Mouse (Mus musculus): ENCODE results near the gene Zglp1. TPM values are rescaled to one million over a fixed set of nuclear protein-coding genes. Genes with fewer than 3 reads are reported as not detected.

The Zglp1 gene
- polyA plus RNA-seq, 2 experiments = 0.21 TPM; not detected in 1

DNA sequence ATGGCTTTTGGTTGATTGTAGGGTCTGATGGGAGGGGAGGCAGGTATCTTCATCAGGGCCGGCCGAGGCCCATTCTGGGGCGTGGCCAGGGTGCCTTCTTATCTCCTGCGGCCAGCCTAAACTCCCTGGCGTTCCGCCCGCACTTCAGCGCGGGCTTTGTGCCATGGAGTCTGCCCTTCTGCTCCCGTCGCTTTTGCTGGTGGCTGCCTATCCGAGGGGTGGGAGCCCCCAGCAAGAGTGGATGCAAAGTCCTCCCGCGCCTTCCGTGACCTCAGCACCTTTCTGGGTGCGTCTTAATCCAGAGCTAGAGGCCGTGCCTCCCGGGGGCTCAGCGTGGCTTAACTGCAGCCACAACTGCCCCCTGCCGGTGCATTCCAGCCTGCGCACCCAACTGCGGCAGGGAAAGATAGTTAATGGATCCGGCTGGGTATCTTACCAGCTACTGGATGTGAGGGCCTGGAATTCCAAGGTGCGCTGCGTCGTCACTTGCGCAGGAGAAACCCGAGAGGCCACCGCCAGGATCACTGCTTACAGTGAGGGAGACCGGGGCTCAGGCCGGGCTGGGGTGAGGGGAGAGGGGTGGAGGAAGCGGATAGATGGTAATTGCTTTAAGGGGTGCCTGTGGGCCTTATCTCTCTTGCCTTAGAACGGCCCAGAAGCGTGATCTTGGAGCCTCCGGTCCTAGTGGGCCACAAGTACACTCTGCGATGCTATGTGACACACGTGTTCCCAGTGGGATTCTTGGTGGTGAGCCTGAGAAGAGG, 37.4 kb downstream of the Zglp1 start, which contains the start of gene Icam4:
TSS of gene Icam4 (plus strand) at position 83 of the 764 bp plus-strand sequence.
- H3K4me1 ChIP-seq (replicated peaks; ENCODE audit: control insufficient read depth in 2 of 2, insufficient read depth in 2 of 2, low read length in 1 of 2) = peaks cover 30 to 32% of the 10 kb centered on the region in 2 experiments
- under 1% methylated on average over 37 of the region's 37 CpGs for WGBS (ENCODE audit: insufficient replicate concordance)
- ATAC-seq (ENCODE audit: insufficient read depth) = peak; percentile 81

DNA sequence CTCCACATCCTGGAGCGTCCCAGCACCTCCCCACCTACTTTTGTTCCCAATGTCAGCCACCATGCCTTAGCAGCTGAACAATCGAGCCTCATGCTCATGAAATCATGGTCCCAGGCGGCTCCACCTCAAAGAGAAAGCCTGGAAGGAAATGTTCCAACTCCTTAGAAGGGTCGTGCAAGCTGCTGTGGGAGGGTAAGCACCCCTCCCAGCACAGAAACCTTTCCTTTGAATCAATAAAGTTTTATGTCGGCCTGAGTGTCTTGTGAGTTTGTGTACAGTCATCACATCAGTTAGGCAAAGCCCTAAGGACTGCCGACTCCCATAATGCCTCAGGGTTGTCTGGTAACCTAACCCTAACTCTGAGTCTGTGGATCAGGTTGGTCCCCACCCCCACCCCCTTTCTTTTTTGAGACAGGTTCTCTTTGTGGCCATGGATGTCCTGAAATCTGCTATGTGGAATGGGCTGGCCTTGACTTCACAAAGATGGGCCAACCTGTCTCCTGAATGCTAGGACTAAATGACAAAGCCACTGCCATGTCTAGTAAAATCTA, 38.3 kb downstream of the Zglp1 start:
- Histone ChIP-seq H3K4me3 (ENCODE audit: insufficient read depth in 1 of 2, low read depth in 2 of 2, low read length in 2 of 2) (peak overlapping the region; percentile 16 to 67; a peak in 3 of 4 replicates), H3K27me3 (ENCODE audit: control insufficient read depth, insufficient read depth, low read length) (peaks cover 17% of the 10 kb centered on the region), H3K36me3 (replicated peaks; ENCODE audit: control insufficient read depth, insufficient read depth, low read depth) (no peaks in the 10 kb centered on the region), H3K9ac (replicated peaks) (peak overlapping the region; percentile 95), H3K27ac (peak overlapping the region; percentile 91), H3K4me1 (replicated peaks; ENCODE audit: control insufficient read depth in 2 of 2, insufficient read depth in 2 of 2, low read length in 1 of 2) (peaks cover 30 to 32% of the 10 kb centered on the region in 2 experiments), H3K9me3 (ENCODE audit: control insufficient read depth, low read length) (no peaks in the 10 kb centered on the region), H3K4me2 (ENCODE audit: low read depth) (peak overlapping the region; percentile 100)
- ATAC-seq (ENCODE audit: insufficient read depth) = no peak
- 44% methylated on average over 6 of the region's 6 CpGs for WGBS (ENCODE audit: insufficient replicate concordance)
- TF ChIP-seq EP300 (IDR thresholded peaks at IDR 0.05; ENCODE audit: low read depth) (no peak), CTCF (IDR thresholded peaks at IDR 0.05; ENCODE audit: low read depth) (no peak)
- DNase-seq (ENCODE audit: low read depth in 3 of 3, low spot score in 3 of 3) = peak in 1 of 3 experiments; percentile 39

More for the DNA sequence above, 37.4 kb downstream of the Zglp1 start, which contains the start of gene Icam4:
- peaks cover 26% of the 10 kb centered on the region for H3K27me3 ChIP-seq (ENCODE audit: control insufficient read depth, insufficient read depth, low read length)
- peak within 1 kb of the TSS; percentile 100 for H3K4me2 ChIP-seq (ENCODE audit: low read depth)
- peak within 1 kb of the TSS; percentile 95 for H3K9ac ChIP-seq (replicated peaks)
- no peaks in the 10 kb centered on the region for H3K9me3 ChIP-seq (ENCODE audit: control insufficient read depth, low read length)
- peak within 1 kb of the TSS; percentile 67 to 87 for H3K4me3 ChIP-seq (ENCODE audit: insufficient read depth in 1 of 2, low read depth in 2 of 2, low read length in 2 of 2)
- peak; percentile 89 for DNase-seq (ENCODE audit: low read depth in 3 of 3, low spot score in 3 of 3)
- TF ChIP-seq EP300 (IDR thresholded peaks at IDR 0.05; ENCODE audit: low read depth) (peak; percentile 88), CTCF (IDR thresholded peaks at IDR 0.05; ENCODE audit: low read depth) (peak; percentile 98)
- no peaks in the 10 kb centered on the region for H3K36me3 ChIP-seq (replicated peaks; ENCODE audit: control insufficient read depth, insufficient read depth, low read depth)
- H3K27ac ChIP-seq = peak within 1 kb of the TSS; percentile 91

DNA sequence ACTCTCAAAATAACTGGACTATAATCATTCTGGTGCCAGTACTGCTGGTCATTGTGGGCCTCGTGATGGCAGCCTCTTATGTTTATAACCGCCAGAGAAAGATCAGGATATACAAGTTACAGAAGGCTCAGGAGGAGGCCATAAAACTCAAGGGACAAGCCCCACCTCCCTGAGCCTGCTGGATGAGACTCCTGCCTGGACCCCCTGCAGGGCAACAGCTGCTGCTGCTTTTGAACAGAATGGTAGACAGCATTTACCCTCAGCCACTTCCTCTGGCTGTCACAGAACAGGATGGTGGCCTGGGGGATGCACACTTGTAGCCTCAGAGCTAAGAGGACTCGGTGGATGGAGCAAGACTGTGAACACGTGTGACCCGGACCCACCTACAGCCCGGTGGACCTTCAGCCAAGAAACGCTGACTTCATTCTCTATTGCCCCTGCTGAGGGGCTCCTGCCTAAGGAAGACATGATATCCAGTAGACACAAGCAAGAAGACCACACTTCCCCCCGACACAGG, 39.1 kb downstream of the Zglp1 start:
- no peak for ATAC-seq (ENCODE audit: insufficient read depth)
- no peak for DNase-seq (ENCODE audit: low read depth in 3 of 3, low spot score in 3 of 3)
- WGBS (ENCODE audit: insufficient replicate concordance) = 72% methylated on average over 8 of the region's 8 CpGs
- H3K9me3 ChIP-seq (ENCODE audit: control insufficient read depth, low read length) = no peaks in the 10 kb centered on the region
- TF ChIP-seq EP300 (IDR thresholded peaks at IDR 0.05; ENCODE audit: low read depth) = no peak
- no peak for TF ChIP-seq CTCF (IDR thresholded peaks at IDR 0.05; ENCODE audit: low read depth)
- H3K4me3 ChIP-seq (ENCODE audit: insufficient read depth in 1 of 2, low read depth in 2 of 2, low read length in 2 of 2) = no peak overlapping the region
- H3K4me2 ChIP-seq (ENCODE audit: low read depth) = no peak overlapping the region; the same call in 1 of the 2 replicates
- no peaks in the 10 kb centered on the region for H3K36me3 ChIP-seq (replicated peaks; ENCODE audit: control insufficient read depth, insufficient read depth, low read depth)
- peak overlapping the region; percentile 91 for H3K27ac ChIP-seq
- H3K4me1 ChIP-seq (replicated peaks; ENCODE audit: control insufficient read depth in 2 of 2, insufficient read depth in 2 of 2, low read length in 1 of 2) = peaks cover 28 to 30% of the 10 kb centered on the region in 2 experiments
- H3K27me3 ChIP-seq (ENCODE audit: control insufficient read depth, insufficient read depth, low read length) = peaks cover 11% of the 10 kb centered on the region
- no peak overlapping the region for H3K9ac ChIP-seq (replicated peaks)

DNA sequence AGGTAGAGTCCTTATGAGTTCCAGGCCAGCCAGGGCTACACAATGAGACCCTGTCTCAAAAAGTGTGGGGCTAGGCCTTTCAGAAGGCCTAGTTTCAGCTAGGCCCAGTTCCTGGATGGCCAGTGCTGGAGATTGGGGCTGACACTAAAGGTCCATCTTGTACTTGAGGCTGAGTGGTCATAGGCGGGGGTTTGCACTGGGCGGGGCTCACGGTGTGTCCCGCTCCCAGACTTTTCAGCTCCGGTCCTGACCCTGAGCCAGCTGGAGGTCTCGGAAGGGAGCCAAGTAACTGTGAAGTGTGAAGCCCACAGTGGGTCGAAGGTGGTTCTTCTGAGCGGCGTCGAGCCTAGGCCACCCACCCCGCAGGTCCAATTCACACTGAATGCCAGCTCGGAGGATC, 40.0 kb downstream of the Zglp1 start:
- H3K27me3 ChIP-seq (ENCODE audit: control insufficient read depth, insufficient read depth, low read length) = peaks cover under 1% of the 10 kb centered on the region
- TF ChIP-seq CTCF (IDR thresholded peaks at IDR 0.05; ENCODE audit: low read depth) = no peak
- TF ChIP-seq EP300 (IDR thresholded peaks at IDR 0.05; ENCODE audit: low read depth) = no peak
- H3K9ac ChIP-seq (replicated peaks) = no peak overlapping the region
- no peaks in the 10 kb centered on the region for H3K9me3 ChIP-seq (ENCODE audit: control insufficient read depth, low read length)
- no peak overlapping the region for H3K4me3 ChIP-seq (ENCODE audit: insufficient read depth in 1 of 2, low read depth in 2 of 2, low read length in 2 of 2)
- no peak overlapping the region for H3K4me2 ChIP-seq (ENCODE audit: low read depth)
- DNase-seq (ENCODE audit: low read depth in 3 of 3, low spot score in 3 of 3) (no peak), ATAC-seq (ENCODE audit: insufficient read depth) (no peak)
- H3K36me3 ChIP-seq (replicated peaks; ENCODE audit: control insufficient read depth, insufficient read depth, low read depth) = no peaks in the 10 kb centered on the region
- peaks cover 20 to 21% of the 10 kb centered on the region in 2 experiments for H3K4me1 ChIP-seq (replicated peaks; ENCODE audit: control insufficient read depth in 2 of 2, insufficient read depth in 2 of 2, low read length in 1 of 2)
- peak overlapping the region; percentile 23; the same call in 1 of the 2 replicates for H3K27ac ChIP-seq
- 84% methylated on average over 12 of the region's 12 CpGs for WGBS (ENCODE audit: insufficient replicate concordance)

Measured in liver, embryonic 14.5 days (tissue).